Mouse (Mus musculus) gastrocnemius, postnatal 4 days (tissue): ENCODE measurements around the gene Gm9495. TPM values are rescaled to one million over a fixed set of nuclear protein-coding genes. Genes with fewer than 3 reads are reported as not detected.
"Not testable (repeated sequence)": the region's sequence is repeated elsewhere in the genome, so short reads cannot be mapped to it uniquely, and the experiment has no call there.

Experiments used
- DNase-seq, 2 experiments: peaks; one replicate each; pipeline ENCODE4 v3.0.0; 2021 to 2022; ENCODE audit warnings: low spot score in 2 of 2, mixed read lengths in 2 of 2
- long read RNA-seq, 2 experiments: library from polyadenylated mRNA; stranded (forward); transcript quantifications; one replicate each; pipeline ENCODE4 v2.0.0; 2021
- total RNA-seq, 2 experiments: library from RNA; stranded (reverse); gene quantifications; 2 replicates each; pipeline ENCODE4 v1.2.3; 2021

Gm9495 gene
- total RNA-seq, result not detected
- long read RNA-seq, experiment 1, result 0 reads
- long read RNA-seq, experiment 2, result 0 reads

DNA sequence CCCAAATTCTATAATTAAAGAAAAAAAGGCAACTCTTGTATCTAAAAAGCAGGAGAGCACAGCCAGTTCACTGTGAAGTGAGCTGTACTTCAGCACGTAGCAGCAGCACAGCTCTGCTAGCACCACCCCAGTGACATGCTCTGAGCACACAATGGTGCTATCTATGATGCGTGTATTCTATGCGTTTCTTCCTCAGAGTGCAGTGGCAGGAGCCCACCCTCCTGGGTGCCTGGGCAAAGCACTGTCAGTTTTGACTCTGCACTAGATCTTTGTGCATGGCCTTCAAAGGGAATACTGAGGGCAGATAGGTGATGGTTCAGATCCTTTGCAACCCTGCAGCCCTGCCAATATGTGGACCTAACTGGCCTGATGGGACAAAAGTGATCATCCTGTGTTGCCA is at the start of gene Gm9495:
Gene Gm9495, minus strand, starts transcription at position 101 of the 400 bp plus-strand sequence.
- not testable (repeated sequence) for DNase-seq

DNA sequence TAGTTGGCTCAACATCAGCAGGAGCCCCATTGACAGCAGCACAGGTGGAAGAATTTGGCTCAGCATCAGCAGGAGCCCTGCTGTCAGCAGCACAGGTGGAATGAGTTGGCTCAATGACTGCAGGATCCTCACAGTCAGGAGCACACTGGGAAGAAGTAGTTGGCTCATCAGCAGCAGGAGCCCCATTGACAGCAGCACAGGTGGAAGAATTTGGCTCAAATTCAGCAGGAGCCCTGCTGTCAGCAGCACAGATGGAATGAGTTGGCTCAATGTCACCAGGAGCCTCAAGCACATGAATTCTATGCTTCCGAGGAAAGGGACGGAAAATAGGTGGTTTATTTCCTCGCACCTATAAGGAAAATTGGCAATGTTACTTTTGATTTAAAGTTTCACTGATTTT is 21.6 kb upstream of the Gm9495 start:
- DNase-seq, result not testable (repeated sequence)

DNA sequence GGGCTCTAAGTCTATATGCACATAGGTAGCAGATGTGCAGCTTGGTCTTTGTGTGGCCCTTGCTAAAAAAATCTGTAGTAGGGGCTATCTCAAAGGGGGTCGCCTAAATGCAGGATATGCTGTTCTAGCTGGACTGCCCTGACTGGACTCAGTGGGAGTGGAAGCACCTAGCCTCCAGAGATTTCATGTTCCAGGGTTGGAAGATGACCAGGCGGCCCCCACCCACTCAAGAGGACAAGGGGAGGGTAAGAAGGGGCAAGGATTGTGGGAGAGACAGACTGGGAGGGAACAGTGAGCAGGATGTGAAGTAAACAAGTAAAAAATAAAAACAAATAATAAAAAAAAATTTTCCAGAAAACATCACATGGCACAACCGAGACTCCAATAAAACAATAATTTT is 33.3 kb downstream of the Gm9495 start:
- DNase-seq, result peak; percentile 17 to 39

DNA sequence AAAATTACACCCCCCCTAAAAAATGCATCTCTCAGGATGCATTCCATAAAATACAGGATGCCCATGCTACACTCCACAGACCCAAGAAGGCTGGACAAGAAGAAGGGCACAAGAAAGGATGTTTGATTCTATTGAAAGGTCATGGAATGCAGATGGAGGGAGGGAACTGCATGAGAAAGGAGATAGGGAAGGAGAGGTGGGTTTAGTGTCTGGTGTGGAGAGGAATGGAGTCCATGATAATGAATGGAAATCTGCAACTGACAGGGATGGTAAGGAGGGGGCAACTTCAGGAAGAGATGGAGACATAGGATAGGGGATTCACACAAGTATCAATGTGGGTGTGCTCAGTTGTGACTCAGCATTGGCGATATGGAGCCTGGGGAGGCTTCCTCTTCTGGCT is 39.0 kb downstream of the Gm9495 start:
- DNase-seq, result no peak

DNA sequence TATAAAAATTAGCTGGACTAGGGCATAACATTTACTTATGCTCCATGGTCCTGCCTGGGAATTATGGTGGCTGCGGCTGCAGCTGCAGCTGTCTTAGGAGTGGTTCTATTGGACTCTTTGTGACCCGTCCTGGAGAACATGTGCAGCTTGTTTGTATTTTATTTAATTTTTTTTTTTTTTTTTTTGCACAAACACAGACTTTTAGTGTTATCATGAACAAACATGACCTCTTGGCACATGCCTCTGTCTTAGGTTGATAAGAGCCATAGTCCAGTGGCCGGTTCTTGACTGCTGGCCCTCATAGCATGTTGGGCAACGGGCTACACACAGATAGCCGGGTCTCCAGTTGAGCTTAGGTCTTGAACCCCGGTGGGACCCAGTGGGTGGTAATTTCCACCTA is 48.6 kb downstream of the Gm9495 start:
- no peak for DNase-seq

DNA sequence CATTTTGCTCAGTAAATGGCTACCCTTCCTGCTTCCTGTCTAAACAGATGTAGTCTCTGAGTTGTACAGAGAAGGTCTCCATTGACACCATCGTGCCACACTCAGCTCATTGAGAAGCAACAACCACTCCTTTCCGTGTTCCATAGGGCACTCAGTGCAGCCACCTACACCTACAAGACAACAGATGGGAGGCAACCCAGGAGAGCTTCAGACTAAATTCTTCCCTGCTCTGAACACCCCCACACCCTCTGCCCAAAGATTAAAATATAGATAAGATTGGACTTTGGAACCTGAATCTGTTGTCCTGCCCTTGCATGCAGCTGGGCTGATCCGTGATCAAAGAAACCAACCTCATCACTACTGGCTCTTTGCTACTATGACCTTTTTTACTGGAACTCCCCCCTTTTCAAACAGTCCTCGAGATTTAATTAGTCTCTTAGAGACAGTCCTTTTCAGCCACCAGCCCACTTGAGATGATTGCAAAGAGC is 53.4 kb downstream of the Gm9495 start:
- no peak for DNase-seq

DNA sequence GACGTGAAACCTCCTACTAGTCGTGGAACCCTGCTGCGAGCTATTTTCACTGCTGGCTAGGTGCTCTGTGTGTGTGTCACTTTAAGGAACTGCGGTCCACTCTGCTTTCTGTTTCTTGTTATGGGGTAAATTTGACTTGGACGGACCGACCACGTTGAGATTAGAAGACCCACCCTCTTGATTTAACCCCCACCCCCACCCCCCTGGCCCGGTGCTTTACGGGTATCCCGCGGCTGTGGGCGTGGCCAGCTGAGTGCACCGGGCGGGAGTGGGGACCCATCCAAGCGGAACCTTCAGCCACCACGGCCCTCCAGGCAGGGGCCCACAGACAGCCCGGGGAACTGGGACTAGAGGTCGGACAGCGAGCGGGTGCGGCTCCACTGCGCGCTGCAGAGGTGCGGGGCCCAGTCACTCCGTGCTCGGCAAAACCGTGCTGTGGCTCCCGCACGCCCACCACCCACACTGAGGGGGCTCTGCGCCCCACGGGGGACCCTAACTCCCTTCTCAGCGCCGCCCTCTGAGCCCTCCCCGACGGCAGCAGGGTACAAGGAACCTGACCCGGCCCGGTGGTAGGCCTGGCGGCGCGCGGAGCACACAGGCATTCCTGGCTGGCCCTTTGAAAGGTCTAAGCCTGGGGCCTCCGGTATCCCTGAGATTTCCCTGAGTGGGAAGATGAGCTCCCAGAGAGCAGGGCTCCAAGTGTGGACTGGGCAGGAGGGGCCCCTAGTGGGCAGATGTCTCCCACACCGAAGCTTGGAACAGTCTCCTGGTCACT is 54.0 kb downstream of the Gm9495 start:
- peak; percentile 54 to 68 for DNase-seq

DNA sequence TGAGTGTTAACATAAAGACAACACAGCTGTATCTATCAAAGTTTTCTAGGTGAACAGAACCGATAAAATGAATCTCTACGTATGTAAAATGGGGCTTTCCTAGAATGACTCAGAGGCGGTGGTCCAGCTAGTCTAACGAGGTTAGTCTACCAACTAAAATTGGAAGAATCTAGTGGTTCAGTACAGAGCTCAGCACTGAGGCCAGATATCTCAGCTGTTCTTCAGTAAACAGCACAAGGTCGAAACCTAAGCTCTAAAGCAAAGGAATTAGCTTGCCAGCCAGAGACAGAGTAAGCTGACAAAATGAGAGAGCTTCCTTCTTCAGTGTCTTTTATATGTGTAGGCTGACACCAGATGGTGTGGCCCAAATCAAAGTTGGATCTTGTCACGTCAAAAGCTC is 57.2 kb downstream of the Gm9495 start:
- DNase-seq, result no peak

DNA sequence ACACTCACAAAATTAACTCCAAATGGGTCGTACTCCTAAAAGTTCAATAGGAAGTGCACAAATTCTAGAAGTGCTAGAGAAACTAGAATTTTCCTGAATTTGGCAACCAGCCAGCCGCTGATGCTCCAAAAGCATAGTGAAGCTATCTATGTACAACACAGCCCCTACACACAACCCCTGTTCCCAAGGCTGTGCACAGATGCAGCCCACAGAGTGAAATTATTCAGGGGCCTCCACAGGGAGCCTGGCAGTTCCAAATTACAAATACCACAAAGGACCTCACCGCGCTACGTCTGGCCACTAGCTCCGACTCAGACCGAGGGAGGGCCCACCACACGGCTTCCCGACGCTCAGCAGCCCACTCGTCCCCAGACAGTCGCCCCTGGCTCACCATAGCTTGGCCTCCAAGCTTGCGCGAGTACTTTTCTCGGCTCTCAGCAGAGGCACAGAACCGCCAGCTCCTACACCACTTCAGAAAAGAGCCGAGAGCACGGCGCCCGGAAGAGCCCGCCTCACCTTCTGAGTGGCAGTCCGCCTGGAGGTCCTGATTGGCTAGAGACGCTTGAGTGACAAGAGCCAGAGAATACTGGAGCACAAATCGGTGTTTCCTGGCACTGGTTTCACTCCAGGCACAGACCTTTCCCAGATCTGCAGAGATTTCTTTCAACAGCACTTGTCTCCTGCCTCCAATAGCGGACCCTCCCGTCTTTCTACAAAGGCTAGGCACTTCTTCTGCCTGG is 58.1 kb downstream of the Gm9495 start:
- peak; percentile 63 to 87 for DNase-seq

DNA sequence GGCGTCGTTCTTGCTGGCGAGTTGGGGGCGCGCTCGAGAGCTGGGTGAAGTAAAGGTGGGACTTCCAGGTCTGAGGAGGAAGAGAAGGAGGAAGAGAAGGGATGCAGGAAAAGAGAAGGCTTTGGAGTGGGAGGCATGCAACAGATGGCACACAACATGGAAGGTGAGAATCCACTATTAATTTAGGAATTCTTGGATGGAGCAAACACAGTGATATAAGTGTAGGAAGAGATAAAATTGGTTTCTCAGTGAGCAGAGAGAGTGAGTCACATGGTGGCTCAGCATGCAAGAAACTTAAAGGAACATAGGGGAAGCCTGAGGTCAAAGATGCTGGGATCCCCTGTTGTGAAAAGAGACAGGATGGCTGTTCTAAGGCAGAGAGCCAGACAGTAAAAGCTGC is 69.0 kb downstream of the Gm9495 start:
- no peak for DNase-seq

Other genes with a start within 250 kb of the Gm9495 start
- 10 to 100 TPM in 1 of 2 experiments, 1 to 10 TPM in 1; 9.2 to 10.6 TPM for gene Zfp930, start 244.5 kb downstream of the Gm9495 start, total RNA-seq
- 1 to 10 TPM; 5.1 TPM for gene D130040H23Rik, start 182.5 kb downstream of the Gm9495 start, total RNA-seq
- gene Gm7697, start 69.4 kb upstream of the Gm9495 start, total RNA-seq, result not detected
- 10 to 100 TPM; 10.0 to 12.2 TPM for gene Zfp868, start 172.0 kb upstream of the Gm9495 start, total RNA-seq
- 1 to 10 TPM; 1.1 to 2.0 TPM for gene Zfp964, start 200.9 kb upstream of the Gm9495 start, total RNA-seq